Mouse (Mus musculus) kidney, embryonic 16.5 days (tissue): ENCODE measurements around the gene Setd2. TPM values are rescaled to one million over a fixed set of nuclear protein-coding genes. Genes with fewer than 3 reads are reported as not detected.

Source experiments
- ATAC-seq: fragments of 200-750 bp; cut with Nextera tagmentation; 2 replicates; pipeline ENCODE4 v1.8.0; 2017; ENCODE audit warnings: moderate TSS enrichment; ENCODE audit not compliant: low FRiP score, low TSS enrichment
- H3K27ac ChIP-seq: fragments of 300-500 bp; sonication (generic); 2 replicates; pipeline ENCODE4 v1.5.1; 2014; ENCODE audit warnings: low read length
- H3K27me3 ChIP-seq: fragments of 300-500 bp; sonication (generic); 2 replicates; pipeline ENCODE4 v1.6.1; 2014; ENCODE audit warnings: low read length, control low read depth, mixed read lengths; ENCODE audit not compliant: insufficient read depth
- H3K36me3 ChIP-seq: fragments of 300-500 bp; sonication (generic); 2 replicates; pipeline ENCODE4 v1.6.1; 2014; ENCODE audit warnings: low read length, control low read depth, mixed read lengths; ENCODE audit not compliant: insufficient read depth
- H3K4me1 ChIP-seq: fragments of 300-500 bp; sonication (generic); 2 replicates; pipeline ENCODE4 v1.6.1; 2014; ENCODE audit warnings: low read length, control low read depth, mixed read lengths; ENCODE audit not compliant: insufficient read depth
- H3K4me2 ChIP-seq: fragments of 300-500 bp; sonication (generic); replicated peaks from 2 replicates; pipeline ENCODE4 v1.6.1; 2014; ENCODE audit warnings: low read depth, low read length
- H3K4me3 ChIP-seq: fragments of 300-500 bp; sonication (generic); 2 replicates; pipeline ENCODE4 v1.5.1; 2014; ENCODE audit warnings: mild to moderate bottlenecking, low read length
- H3K9ac ChIP-seq: fragments of 300-500 bp; sonication (generic); replicated peaks from 2 replicates; pipeline ENCODE4 v1.6.1; 2014; ENCODE audit warnings: low read length
- H3K9me3 ChIP-seq: fragments of 300-500 bp; sonication (generic); 2 replicates; pipeline ENCODE4 v1.6.1; 2016; ENCODE audit warnings: low read length, control low read depth
- WGBS: fragments of 180-500 bp; shearing (Covaris S2); extraction: QIAGEN DNeasy Blood & Tissue Kit; methylation state at CpG from one replicate; pipeline ENCODE4 v1.1.7; 2014; 5-methylcytosine and 5-hydroxymethylcytosine counted together
- polyA plus RNA-seq: library from polyadenylated mRNA; unstranded; fragments of >200 nt; fragmentation: Nextera tagmentation; extraction: Ambion mirVana; gene quantifications from 2 replicates; pipeline ENCODE4 v1.2.1, GENCODE M21; 2015

The Setd2 gene
- polyA plus RNA-seq, 1 experiment from 2014 or later: 30.6 TPM

- Histone ChIP-seq H3K9ac (peak overlapping the region; percentile 33; the same call in 1 of the 2 replicates), H3K27me3 (no peaks in the 10 kb centered on the region), H3K36me3 (no peaks in the 10 kb centered on the region), H3K4me1 (peaks cover 23% of the 10 kb centered on the region), H3K4me2 (peak overlapping the region; percentile 80), H3K9me3 (no peaks in the 10 kb centered on the region), H3K4me3 (peak overlapping the region; percentile 63), H3K27ac (no peak overlapping the region)
- ATAC-seq: no peak
- 25% methylated on average over 13 of the region's 13 CpGs for WGBS
Observed at GRCm38 (mm10) chr9:110651931-110652722, 119.7 kb downstream of the Setd2 start.

DNA sequence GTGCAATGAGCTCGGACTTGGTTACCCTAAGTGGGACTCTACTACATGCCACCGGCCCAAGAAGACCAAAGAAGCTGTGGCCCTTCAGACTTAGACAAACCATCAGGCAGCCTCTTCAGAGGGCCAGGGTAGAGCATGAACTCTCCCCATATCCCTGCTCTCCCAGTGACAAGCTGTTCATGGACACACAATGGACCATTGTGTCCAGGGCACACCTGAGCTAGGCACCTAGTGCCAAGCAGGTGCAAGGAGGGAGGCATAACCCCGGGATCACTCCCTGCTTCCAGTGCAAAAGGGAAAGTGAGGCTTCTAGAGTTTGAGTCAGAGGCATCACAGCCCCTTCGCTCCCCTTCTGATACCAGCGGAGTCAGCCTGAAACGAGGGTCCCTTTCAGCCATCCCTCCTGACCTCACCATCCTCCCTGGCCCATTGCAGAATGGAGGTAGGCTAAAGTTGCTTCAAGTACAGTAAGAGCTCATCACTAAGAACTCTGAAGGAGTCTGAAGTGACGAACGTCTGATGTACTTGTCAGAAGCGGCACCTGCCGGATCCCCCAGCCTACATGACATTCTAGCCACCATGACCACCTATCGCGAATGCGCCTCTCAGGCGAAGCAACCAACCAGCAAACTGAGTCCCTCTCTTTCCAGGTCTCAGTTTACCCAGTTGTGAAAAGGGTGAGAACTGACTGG is 120.7 kb downstream of the Setd2 start:
- no peak for ATAC-seq
- WGBS: 19% methylated on average over 14 of the region's 14 CpGs
- Histone ChIP-seq H3K4me3 (peak overlapping the region; percentile 63), H3K27me3 (no peaks in the 10 kb centered on the region), H3K27ac (no peak overlapping the region), H3K9ac (peak overlapping the region; percentile 76), H3K4me1 (peaks cover 33% of the 10 kb centered on the region), H3K36me3 (no peaks in the 10 kb centered on the region), H3K9me3 (no peaks in the 10 kb centered on the region), H3K4me2 (peak overlapping the region; percentile 80)

DNA sequence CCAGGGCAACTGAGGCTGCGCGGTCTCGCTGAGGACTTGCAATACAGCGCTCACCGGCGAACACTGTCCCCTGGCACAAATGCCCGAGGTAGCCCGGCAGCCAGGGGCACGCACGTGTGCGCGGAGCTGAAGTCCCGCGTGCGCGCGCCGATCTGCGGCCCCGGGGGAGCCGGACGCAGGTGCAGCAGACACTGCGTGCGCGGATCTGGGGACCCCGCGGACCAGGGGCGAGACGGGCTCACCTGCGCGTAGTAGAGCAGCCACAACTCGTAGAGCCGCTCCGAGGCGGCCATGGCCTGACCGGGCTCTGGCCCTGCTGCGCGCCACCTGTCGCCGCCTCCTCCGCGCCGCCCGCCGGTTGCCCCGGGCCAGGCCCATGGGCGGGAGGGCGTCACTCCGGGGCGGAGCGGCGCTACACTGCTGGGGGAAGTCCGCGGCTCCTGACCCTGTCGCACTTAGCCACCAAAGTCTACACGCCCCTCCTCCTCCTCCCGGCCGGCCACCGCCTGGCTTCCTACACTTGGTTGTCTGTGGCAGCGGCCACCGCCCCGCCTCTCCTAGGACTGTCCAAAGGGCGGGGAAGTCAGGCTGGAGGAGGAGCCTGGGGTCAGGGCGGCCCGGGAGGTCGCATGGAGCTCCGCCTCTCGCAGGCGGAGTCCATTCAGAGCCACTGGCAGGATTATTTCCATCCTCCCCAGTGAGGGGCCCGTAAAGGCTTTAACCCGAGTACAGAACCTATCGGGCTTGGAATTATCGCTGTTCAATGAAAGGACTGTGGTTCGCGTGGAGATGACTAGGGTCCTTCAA is 121.5 kb downstream of the Setd2 start, which contains the start of gene Nbeal2:
Gene Nbeal2, minus strand, starts transcription at position 507 of the 807 bp plus-strand sequence.
- H3K36me3 ChIP-seq: no peaks in the 10 kb centered on the region
- under 1% methylated on average over 75 of the region's 75 CpGs for WGBS
- H3K4me1 ChIP-seq: peaks cover 33% of the 10 kb centered on the region
- peak within 1 kb of the TSS; percentile 76 for H3K9ac ChIP-seq
- peak within 1 kb of the TSS; percentile 63 for H3K27ac ChIP-seq
- peak within 1 kb of the TSS; percentile 80 for H3K4me2 ChIP-seq
- no peaks in the 10 kb centered on the region for H3K9me3 ChIP-seq
- peak; percentile 94 for ATAC-seq
- H3K27me3 ChIP-seq: no peaks in the 10 kb centered on the region
- peak within 1 kb of the TSS; percentile 63 for H3K4me3 ChIP-seq

DNA sequence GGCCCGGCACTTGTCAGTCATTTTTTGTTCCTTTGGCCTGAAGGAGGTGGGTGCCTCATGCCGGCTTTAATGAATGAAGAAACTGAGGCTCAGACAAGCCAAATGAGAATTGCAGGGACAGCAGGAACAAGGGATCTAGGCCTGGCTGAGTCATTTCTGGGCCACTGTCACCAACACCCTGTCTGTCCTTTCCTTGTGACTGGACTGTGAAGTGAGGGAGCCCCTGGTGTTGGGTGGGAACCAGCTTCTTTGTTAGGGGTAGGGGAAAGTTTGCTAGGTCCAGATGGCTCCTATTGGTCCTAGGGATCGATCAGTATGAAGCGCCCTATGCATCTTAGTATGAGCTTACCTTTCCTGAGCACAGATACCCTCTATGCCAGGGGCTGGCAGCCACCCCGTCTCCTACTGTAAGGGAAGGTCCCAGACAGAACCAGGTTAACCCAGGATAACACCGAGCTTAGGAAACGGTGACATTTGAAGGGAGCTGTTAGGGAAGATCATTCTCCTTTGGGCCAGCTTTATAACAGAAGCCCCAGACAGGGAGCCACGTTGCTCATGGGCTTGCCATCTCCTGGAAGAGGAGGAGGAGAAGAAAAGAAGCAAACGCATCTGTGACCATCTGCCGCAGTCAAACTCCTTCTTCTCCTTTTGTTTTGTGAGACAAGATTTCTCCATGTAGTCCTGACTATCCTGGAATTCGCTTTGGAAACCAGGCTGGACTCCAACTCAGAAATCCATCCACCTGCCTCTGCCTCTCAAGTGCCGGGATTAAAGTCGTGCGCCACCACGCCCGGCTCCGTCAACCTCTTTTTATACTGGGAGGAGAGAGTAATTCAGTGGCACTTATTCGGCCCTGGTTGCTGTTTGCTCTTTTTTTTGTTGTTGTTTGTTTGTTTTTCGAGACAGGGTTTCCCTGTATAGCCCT is 122.6 kb downstream of the Setd2 start:
- peak overlapping the region; percentile 80 for H3K4me2 ChIP-seq
- no peaks in the 10 kb centered on the region for H3K36me3 ChIP-seq
- H3K27me3 ChIP-seq: no peaks in the 10 kb centered on the region
- WGBS: 82% methylated on average over 19 of the region's 19 CpGs
- no peak for ATAC-seq
- H3K27ac ChIP-seq: peak overlapping the region; percentile 63
- H3K4me1 ChIP-seq: peaks cover 33% of the 10 kb centered on the region
- no peaks in the 10 kb centered on the region for H3K9me3 ChIP-seq
- H3K9ac ChIP-seq: peak overlapping the region; percentile 33; the same call in 1 of the 2 replicates
- H3K4me3 ChIP-seq: peak overlapping the region; percentile 63

DNA sequence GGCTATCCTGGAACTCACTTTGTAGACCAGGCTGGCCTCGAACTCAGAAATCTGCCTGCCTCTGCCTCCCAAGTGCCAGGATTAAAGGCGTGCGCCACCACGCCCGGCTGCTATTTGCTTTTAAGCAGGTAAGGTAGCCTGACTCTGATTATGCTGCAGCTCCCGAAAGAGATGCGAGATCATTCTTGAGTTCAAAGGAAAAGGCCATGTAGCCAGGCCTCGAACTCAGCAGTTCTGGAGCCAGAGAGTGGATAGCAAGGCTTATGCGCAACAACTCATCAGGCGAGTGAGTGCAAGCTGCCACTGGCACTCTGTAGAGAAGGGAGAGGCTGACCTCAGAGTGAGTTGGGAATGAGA is 123.2 kb downstream of the Setd2 start:
- H3K9me3 ChIP-seq: no peaks in the 10 kb centered on the region
- 80% methylated on average over 10 of the region's 10 CpGs for WGBS
- H3K27me3 ChIP-seq: no peaks in the 10 kb centered on the region
- peak overlapping the region; percentile 85 for H3K27ac ChIP-seq
- H3K4me1 ChIP-seq: peaks cover 33% of the 10 kb centered on the region
- H3K4me3 ChIP-seq: peak overlapping the region; percentile 70
- H3K36me3 ChIP-seq: no peaks in the 10 kb centered on the region
- H3K4me2 ChIP-seq: peak overlapping the region; percentile 70
- ATAC-seq: no peak
- peak overlapping the region; percentile 46 for H3K9ac ChIP-seq

- peak; percentile 88 for ATAC-seq
- Histone ChIP-seq H3K4me2 (peak within 1 kb of the TSS; percentile 70), H3K4me3 (peak within 1 kb of the TSS; percentile 70), H3K9me3 (no peaks in the 10 kb centered on the region), H3K9ac (peak within 1 kb of the TSS; percentile 88), H3K27me3 (no peaks in the 10 kb centered on the region), H3K36me3 (no peaks in the 10 kb centered on the region), H3K4me1 (peaks cover 38% of the 10 kb centered on the region), H3K27ac (peak within 1 kb of the TSS; percentile 89)
- under 1% methylated on average over 52 of the region's 52 CpGs for WGBS
Observed at GRCm38 (mm10) chr9:110656249-110657221, 124.1 kb downstream of the Setd2 start, which contains the start of gene Ccdc12. TSS of gene Ccdc12 (plus strand) at chr9:110656503.

GRCm38 (mm10) chr9:110657474-110658078 is 125.2 kb downstream of the Setd2 start:
- peaks cover 30% of the 10 kb centered on the region for H3K4me1 ChIP-seq
- no peaks in the 10 kb centered on the region for H3K36me3 ChIP-seq
- H3K9ac ChIP-seq: peak overlapping the region; percentile 88
- H3K4me2 ChIP-seq: peak overlapping the region; percentile 67
- H3K9me3 ChIP-seq: no peaks in the 10 kb centered on the region
- no peak for ATAC-seq
- 73% methylated on average over 13 of the region's 13 CpGs for WGBS
- H3K27ac ChIP-seq: no peak overlapping the region; the same call in 1 of the 2 replicates
- H3K27me3 ChIP-seq: no peaks in the 10 kb centered on the region
- H3K4me3 ChIP-seq: peak overlapping the region; percentile 70; the same call in 1 of the 2 replicates

GRCm38 (mm10) chr9:110659521-110659920 is 127.1 kb downstream of the Setd2 start:
- Histone ChIP-seq H3K4me1 (peaks cover 24% of the 10 kb centered on the region), H3K27ac (no peak overlapping the region), H3K4me3 (no peak overlapping the region), H3K36me3 (no peaks in the 10 kb centered on the region), H3K4me2 (no peak overlapping the region), H3K27me3 (no peaks in the 10 kb centered on the region), H3K9me3 (no peaks in the 10 kb centered on the region), H3K9ac (no peak overlapping the region)
- WGBS: 91% methylated on average over 12 of the region's 12 CpGs
- ATAC-seq: no peak
